Mouse (Mus musculus) thymus, postnatal 10 days (tissue): ENCODE data around the gene Art1.

Experiments
- DNase-seq, 2 experiments: peaks; one replicate each; pipeline ENCODE4 v3.0.0; 2021; ENCODE audit warnings: low spot score in 2 of 2

Gene Art1

DNA sequence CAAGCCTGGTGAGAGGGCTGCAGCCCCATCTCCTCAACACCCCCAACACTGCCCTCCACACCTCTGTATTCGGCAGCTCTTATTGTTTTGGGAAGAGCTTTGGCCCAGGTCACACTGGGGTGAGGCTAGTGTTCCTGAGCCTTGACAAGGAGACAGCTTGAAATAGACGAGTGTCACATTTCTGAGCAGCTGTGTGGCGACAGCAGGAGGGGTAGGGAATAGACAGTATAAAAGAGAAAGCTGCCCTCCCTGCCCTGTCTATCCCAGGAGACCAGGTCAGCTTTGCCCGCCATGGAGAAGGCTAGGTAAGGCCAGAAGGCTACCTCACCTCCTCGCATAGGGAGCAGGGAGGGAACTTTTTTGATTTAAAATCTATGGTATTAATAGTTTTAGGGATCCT lies at the start of gene Art1:
Gene Art1 (plus strand): TSS at position 257 of the 400 bp plus-strand sequence.
- DNase-seq, result no peak

DNA sequence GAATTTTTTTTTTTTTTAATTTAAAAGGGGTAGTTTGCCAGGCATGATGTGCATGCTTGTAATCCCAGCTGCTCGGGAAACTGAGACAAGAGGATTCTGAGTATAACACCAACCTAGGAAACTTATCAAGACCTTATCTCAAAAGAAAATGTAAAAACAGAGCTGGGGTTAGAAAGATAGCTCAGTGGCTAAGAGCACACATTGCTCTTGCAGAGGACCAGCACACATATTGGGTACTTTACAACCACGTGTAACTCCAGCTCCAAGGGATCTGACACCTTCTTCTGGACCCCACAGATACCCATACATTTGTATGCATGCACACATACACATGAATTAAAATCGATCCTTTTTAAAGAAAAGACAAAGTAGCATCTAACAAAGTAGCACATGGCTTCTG lies 40.2 kb upstream of the Art1 start:
- DNase-seq, result no peak

DNA sequence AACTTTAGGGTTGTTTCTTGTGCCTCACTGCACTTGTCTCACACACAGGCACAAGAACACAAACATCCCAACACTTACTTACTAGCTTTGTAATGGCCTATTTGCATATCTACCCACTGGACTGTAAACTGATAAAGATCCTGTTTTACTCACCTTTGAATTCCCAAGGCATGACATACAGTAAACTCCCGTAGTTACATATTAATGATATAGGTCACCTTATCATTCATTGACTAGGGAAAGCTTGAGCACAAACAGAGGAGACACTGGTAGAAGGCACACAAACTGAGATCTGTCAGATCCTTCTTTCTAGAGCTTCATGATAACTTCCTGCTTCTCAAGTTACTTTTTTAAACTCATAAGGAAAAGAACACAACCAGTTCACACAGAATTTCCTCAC lies 39.3 kb upstream of the Art1 start:
- no peak for DNase-seq

DNA sequence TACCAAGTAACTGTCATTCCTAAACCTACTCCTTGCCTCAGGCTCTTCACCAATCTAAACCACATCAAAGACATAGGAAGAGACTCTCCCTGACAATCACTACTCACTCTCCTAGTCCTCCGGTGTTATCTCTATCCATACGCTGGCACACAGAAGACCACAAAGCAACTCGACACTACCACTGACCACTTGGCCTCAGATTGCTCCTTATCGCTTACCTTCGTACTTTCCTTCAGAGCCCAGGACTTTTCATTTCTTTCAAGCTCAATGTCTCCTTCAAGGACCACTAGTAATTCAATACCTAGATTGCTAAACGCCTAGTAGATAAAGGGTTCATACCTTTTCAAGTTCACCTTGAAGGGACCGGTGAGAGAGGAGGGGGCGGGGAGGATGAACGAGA lies 37.7 kb upstream of the Art1 start:
- DNase-seq, result no peak

- DNase-seq, result peak in 1 of 2 experiments; percentile 11
Measured at GRCm38 (mm10) chr7:102064655-102065045, 36.9 kb upstream of the Art1 start.

DNA sequence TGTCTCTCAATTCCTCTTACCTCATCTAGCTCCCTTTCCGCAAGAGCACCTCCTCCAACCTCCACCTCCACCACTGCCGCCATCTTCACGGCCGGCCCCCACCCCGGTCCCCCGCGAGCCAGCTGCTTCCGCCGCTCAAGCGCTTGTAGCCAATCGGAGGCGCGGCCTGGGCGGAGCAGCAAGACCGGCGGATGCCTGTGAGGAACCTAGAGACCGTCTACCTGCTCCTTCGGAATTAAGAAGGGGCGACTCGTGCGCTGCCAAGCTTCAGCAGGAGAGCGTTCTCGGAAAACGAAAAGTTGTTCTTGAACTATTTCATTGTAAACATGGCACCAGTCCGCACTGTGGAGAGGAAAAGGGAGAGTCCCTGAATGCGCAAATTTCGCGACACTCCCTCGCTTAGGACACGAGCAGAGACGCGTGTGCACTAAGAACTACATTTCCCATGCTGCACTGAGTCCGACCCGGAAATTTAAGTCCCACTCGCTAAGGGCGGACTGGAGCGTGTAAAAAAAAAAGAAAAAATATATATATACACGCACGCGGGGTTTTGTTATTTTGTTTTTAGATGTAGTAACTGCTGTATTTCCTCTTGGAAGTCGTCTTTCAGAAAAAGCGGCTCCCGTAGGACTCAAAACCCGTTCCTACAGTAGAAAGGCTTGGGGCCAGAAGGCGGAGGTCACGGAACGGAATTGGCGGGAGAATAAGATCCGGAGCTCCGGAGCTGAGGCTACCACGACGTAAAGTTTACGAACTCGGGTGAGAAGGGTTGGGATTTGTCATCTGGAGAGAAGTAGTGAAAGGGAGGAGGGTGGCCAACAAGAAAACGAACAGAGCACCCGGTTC lies 36.3 kb upstream of the Art1 start, which contains the start of the genes Rnf121, Xndc1 and Xntrpc:
Gene Rnf121 (minus strand): TSS at position 424 of the 846 bp plus-strand sequence.
Gene Xndc1 (plus strand): TSS at position 466 of the 846 bp plus-strand sequence.
Gene Xntrpc (plus strand): TSS at position 668 of the 846 bp plus-strand sequence.
- peak; percentile 88 to 91 for DNase-seq

- DNase-seq, result no peak
Measured at GRCm38 (mm10) chr7:102066363-102066762, 35.2 kb upstream of the Art1 start.

DNA sequence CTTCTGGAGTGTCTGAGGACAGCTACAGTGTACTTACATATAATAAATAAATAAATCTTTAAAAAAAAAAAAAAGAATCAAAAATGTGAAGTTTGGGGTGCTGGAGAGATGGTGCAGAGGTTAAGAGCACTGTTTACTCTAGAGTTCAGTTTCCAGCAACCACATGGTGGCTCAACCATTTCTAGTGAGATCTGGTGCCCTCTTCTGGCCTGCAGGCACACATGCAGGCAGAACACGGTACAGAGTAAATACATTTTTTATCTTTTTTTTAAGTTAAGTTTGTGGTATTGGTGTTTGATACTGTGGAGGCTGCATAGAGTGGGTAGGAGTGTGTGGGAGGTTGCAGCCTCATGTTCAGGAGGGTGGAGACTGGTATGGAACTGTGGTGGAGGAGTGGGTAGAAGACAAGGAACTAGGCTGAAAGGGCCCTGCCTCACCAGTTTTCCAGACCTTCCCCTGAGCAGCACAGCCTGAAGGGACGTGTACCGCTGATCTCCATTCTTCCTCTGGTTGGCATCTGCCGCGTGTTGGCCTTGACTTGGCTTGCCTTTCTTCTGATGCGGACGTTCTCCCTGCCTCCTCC lies 24.7 kb upstream of the Art1 start:
- DNase-seq, result peak in 1 of 2 experiments; percentile 55

- DNase-seq, result peak in 1 of 2 experiments; percentile 27
Measured at GRCm38 (mm10) chr7:102078517-102078916, 23.0 kb upstream of the Art1 start.

DNA sequence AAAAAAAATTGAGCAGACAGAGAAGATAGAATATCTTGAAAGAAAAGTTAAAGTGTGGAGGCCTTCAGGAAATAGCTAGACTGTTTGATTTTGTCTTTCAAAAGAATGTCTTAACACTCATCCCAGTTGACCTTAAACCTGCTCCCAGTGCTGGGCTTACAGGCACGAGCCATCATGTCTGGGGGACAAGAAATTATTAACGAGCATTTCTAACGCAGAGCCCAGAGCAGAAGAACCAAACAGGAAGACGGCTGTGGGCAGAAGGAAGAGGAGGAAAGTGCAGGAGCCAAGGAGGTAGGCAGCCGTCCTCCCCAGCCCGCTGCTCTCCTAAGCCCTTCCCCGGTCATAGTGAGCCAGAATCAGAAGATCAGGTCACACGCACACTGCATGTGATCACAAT lies 21.2 kb upstream of the Art1 start:
- no peak for DNase-seq

DNA sequence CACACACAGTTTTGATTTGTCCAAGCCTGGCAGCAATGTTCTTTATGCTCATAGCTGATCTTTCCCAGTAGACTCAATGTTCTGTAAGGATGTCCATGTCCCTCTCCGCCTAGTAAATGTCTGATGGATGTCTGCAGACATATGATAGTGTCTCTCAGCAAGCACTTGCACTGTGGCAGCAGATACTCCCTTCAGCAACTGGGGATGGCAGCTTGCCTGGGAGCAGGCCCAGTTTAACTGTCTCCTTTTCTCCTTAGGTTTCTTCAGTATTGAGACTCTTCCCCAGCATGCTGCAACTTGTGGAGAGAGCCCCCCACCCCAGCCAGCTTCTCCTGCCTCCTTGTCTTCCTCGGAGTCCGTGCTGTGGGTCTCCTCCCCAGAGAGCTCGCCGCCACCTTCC lies 19.8 kb upstream of the Art1 start:
- no peak for DNase-seq

GRCm38 (mm10) chr7:102082816-102083215 lies 18.7 kb upstream of the Art1 start, which contains the start of gene Trpc2:
Trpc2 (plus strand) TSS chr7:102083116.
- DNase-seq, result no peak

DNA sequence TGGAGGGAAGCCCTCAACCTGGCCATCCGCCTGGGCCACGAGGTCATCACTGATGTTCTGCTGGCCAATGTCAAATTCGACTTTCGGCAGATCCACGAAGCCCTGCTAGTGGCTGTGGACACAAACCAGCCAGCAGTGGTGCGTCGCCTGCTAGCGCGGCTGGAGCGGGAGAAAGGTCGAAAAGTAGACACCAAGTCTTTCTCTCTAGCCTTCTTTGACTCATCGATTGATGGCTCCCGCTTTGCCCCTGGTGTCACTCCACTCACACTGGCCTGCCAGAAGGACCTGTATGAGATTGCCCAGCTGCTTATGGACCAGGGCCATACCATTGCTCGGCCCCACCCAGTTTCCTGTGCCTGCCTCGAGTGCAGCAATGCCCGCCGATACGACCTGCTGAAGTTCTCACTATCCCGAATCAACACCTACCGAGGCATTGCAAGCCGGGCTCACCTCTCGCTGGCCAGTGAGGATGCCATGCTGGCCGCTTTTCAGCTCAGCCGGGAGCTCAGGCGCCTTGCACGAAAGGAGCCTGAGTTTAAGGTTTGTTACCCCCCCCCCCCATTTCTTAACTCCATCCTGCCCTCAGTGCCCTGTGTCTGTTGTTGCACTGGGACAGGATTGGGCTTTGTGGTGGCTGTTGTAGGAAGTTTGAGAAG lies 17.4 kb upstream of the Art1 start:
- no peak for DNase-seq

DNA sequence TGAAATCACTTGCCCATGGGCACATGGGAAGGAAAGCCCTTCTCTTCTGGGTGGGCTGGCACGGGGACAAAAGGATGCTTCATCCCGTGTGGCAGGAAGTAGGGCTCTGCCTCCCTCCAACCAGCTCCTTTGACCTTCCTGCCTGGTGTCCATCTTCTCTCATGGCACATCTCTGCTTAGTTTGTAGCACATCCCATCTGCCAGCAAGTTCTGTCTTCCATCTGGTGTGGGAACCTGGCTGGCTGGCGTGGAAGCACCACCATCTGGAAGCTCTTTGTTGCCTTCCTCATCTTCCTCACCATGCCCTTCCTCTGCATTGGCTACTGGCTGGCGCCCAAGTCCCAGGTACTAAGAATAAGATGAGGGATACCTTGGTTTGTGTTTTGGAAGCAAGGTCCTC lies 14.2 kb upstream of the Art1 start:
- no peak for DNase-seq

DNA sequence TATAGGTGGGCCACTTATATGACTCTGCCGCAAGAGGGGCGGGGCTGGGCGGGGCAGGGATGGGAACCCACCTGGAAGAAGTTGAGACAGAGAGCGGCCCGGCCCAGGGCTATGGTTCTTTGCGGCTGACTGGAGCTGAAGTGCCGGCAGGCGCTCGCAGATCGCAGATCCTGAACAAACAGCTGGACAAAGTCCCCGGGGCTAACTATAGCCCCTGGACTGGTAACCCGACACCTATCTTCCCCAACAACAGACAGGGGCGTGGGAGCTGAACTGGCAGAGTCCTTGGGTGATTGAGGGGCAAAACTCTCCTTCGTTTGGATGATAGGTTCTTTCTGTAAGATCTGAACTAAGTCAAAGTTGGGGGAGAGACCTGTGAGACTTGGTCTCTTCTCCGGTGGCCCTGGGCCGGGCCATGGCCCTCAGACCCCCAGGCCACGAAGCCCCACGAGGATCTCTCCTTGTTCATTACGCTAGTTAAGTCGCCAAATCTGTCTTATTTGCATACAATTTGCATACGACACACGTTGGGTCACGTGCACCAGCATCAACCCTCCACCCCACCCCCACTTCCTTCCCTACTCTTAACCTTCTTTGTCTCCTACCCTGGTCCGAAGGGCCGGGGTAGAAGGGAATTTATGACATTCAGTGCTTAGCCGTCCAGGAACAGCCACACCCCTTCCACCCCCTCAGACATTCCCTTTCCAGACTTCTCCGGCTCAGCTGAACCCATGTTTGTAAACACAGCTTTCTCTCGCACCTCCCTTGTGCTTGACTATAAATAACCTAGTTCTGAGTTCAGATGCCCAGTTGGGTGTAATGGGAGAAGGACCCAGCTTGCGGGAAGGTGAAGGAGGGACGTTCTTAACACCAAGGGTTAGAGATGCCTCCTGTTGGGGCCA lies 1.5 kb upstream of the Art1 start:
- DNase-seq, result peak; percentile 31 to 55

GRCm38 (mm10) chr7:102100868-102101267 lies 675 bp upstream of the Art1 start:
- no peak for DNase-seq

GRCm38 (mm10) chr7:102102241-102102640 lies 698 bp downstream of the Art1 start:
- DNase-seq, result no peak

DNA sequence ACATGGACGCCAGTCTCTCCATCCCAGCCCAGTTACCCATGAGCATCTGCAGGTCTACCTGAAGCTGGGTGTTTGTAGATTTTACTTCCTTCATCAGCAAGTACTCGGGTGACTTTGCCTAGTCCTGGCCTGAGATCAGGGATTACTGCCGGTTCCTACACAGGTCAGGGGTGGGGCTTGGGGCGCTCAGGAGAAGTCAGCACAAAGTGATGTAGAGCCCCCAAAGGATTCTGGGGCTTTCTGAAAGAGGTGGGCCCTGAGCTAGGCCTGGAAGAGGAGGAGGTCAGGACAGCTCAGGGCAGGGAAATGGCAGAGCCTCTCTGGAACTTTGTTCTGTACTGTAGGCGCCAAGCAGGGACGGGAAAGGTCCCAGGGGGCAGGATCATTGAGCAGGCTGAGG lies 1.2 kb downstream of the Art1 start:
- no peak for DNase-seq

DNA sequence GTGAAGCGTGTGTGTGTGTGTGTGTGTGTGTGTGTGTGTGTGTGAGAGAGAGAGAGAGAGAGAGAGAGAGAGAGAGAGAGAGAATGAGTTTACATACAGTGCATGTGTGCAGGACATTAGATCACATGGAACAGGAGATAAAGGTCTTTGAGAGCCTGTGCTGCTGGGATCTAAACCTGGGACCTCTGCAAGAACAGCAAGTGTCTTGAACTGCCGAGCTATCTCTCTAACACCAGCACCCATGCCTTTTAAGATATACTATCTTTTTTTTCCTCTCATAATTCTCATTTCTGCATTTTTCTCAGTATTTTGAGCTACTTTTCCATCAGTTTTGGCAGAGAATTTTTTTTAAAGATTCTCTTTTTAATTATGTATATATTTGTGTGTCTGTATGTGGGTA lies 2.0 kb downstream of the Art1 start:
- no peak for DNase-seq

- DNase-seq, result no peak
Measured at GRCm38 (mm10) chr7:102104126-102104525, 2.6 kb downstream of the Art1 start.

GRCm38 (mm10) chr7:102106700-102107141 lies 5.2 kb downstream of the Art1 start:
- DNase-seq, result peak; percentile 66 to 69
